Mouse (Mus musculus) forebrain, embryonic 15.5 days (tissue): ENCODE measurements around the gene Crat. TPM values are rescaled to one million over a fixed set of nuclear protein-coding genes. Genes with fewer than 3 reads are reported as not detected.
A peak's percentile ranks its signal among the peaks of the same experiment; 100 is the strongest.

Experiments
- ATAC-seq: fragments of 200-750 bp; cut with Nextera tagmentation; replicated peaks from 2 replicates; pipeline ENCODE4 v1.8.0; 2017; ENCODE audit warnings: mild to moderate bottlenecking, moderate TSS enrichment, moderate library complexity
- H3K27ac ChIP-seq: fragments of 300-500 bp; sonication (generic); replicated peaks from 2 replicates; pipeline ENCODE4 v1.5.1; 2015; ENCODE audit warnings: mild to moderate bottlenecking, inconsistent platforms
- H3K27me3 ChIP-seq: fragments of 300-500 bp; sonication (generic); 2 replicates; pipeline ENCODE4 v1.6.1; 2015; ENCODE audit warnings: inconsistent platforms
- H3K36me3 ChIP-seq: fragments of 300-500 bp; sonication (generic); 2 replicates; pipeline ENCODE4 v1.6.1; 2015; ENCODE audit warnings: mild to moderate bottlenecking, inconsistent platforms
- H3K4me1 ChIP-seq: fragments of 300-500 bp; sonication (generic); 2 replicates; pipeline ENCODE4 v1.6.1; 2015; ENCODE audit warnings: inconsistent platforms
- H3K4me2 ChIP-seq: fragments of 300-500 bp; sonication (generic); replicated peaks from 2 replicates; pipeline ENCODE4 v1.6.1; 2015; ENCODE audit warnings: mild to moderate bottlenecking, inconsistent platforms
- H3K4me3 ChIP-seq: fragments of 300-500 bp; sonication (generic); 2 replicates; pipeline ENCODE4 v1.5.1; 2015; ENCODE audit warnings: mild to moderate bottlenecking, inconsistent platforms
- H3K9ac ChIP-seq: fragments of 300-500 bp; sonication (generic); replicated peaks from 2 replicates; pipeline ENCODE4 v1.6.1; 2015; ENCODE audit warnings: mild to moderate bottlenecking, inconsistent platforms
- H3K9me3 ChIP-seq: fragments of 300-500 bp; sonication (generic); 2 replicates; pipeline ENCODE4 v1.6.1; 2016; ENCODE audit warnings: inconsistent platforms
- WGBS: fragments of 180-500 bp; shearing (Covaris S2); methylation state at CpG from one replicate; pipeline ENCODE4 v1.1.7; 2015; ENCODE audit warnings: mixed read lengths; 5-methylcytosine and 5-hydroxymethylcytosine counted together
- microRNA-seq: library from miRNA; unstranded; fragments of <30 nt; microRNA quantifications from one replicate; pipeline ENCODE4, GENCODE M21; 2016
- polyA plus RNA-seq: library from polyadenylated mRNA; unstranded; fragments of >200 nt; fragmentation: Nextera tagmentation; extraction: Ambion mirVana; gene quantifications from 2 replicates; pipeline ENCODE4 v1.2.1, GENCODE M21; 2015

The Crat gene
- polyA plus RNA-seq, 1 experiment from 2014 or later = 22.6 TPM

- Histone ChIP-seq H3K9ac (peak overlapping the region; percentile 89), H3K4me3 (peak overlapping the region; percentile 81), H3K4me2 (peak overlapping the region; percentile 91), H3K27me3 (no peaks in the 10 kb centered on the region), H3K9me3 (no peaks in the 10 kb centered on the region), H3K36me3 (peaks cover 3% of the 10 kb centered on the region; the same call in 1 of the 2 replicates), H3K4me1 (peaks cover 19% of the 10 kb centered on the region), H3K27ac (0 out of 2 replicates have a peak overlapping the region, but pooled peaks have one; percentile 79)
- 57% methylated on average over 8 of the region's 8 CpGs for WGBS
- ATAC-seq = no peak
Measured at GRCm38 (mm10) chr2:30357552-30358510, 57.8 kb downstream of the Crat start.

- Histone ChIP-seq H3K4me2 (no peak overlapping the region), H3K4me1 (peaks cover 19% of the 10 kb centered on the region), H3K27me3 (no peaks in the 10 kb centered on the region), H3K9me3 (no peaks in the 10 kb centered on the region), H3K27ac (no peak overlapping the region), H3K36me3 (peaks cover 5% of the 10 kb centered on the region; the same call in 1 of the 2 replicates), H3K9ac (no peak overlapping the region), H3K4me3 (no peak overlapping the region)
- ATAC-seq = no peak
- 72% methylated on average over 9 of the region's 9 CpGs for whole genome bisulfite sequencing
Measured at GRCm38 (mm10) chr2:30356906-30357305, 58.7 kb downstream of the Crat start.

- WGBS = 53% methylated on average over 4 of the region's 4 CpGs
- H3K27ac ChIP-seq = no peak overlapping the region
- no peaks in the 10 kb centered on the region for H3K9me3 ChIP-seq
- no peak overlapping the region for H3K9ac ChIP-seq
- peaks cover 5% of the 10 kb centered on the region; the same call in 1 of the 2 replicates for H3K36me3 ChIP-seq
- H3K4me3 ChIP-seq = no peak overlapping the region
- no peak for ATAC-seq
- no peak overlapping the region for H3K4me2 ChIP-seq
- H3K27me3 ChIP-seq = no peaks in the 10 kb centered on the region
- H3K4me1 ChIP-seq = peaks cover 19% of the 10 kb centered on the region
Measured at GRCm38 (mm10) chr2:30356266-30356665, 59.3 kb downstream of the Crat start.

- Histone ChIP-seq H3K36me3 (peaks cover 5% of the 10 kb centered on the region; the same call in 1 of the 2 replicates), H3K4me2 (no peak overlapping the region), H3K27me3 (no peaks in the 10 kb centered on the region), H3K9ac (no peak overlapping the region), H3K4me1 (peaks cover 19% of the 10 kb centered on the region), H3K9me3 (no peaks in the 10 kb centered on the region), H3K4me3 (no peak overlapping the region), H3K27ac (no peak overlapping the region)
- 56% methylated on average over 4 of the region's 4 CpGs for WGBS
- ATAC-seq = no peak
Measured at GRCm38 (mm10) chr2:30355861-30356260, 59.8 kb downstream of the Crat start.

- H3K9me3 ChIP-seq = no peaks in the 10 kb centered on the region
- WGBS = 85% methylated on average over 2 of the region's 2 CpGs
- H3K36me3 ChIP-seq = peaks cover 36% of the 10 kb centered on the region
- no peak overlapping the region for H3K27ac ChIP-seq
- no peaks in the 10 kb centered on the region for H3K4me1 ChIP-seq
- no peaks in the 10 kb centered on the region for H3K27me3 ChIP-seq
- ATAC-seq = no peak
- H3K4me2 ChIP-seq = no peak overlapping the region
- no peak overlapping the region for H3K4me3 ChIP-seq
- H3K9ac ChIP-seq = no peak overlapping the region
Measured at GRCm38 (mm10) chr2:30351149-30351548, 64.5 kb downstream of the Crat start.

Small RNAs within 50 kb of the gene (microRNA-seq; reads per million reads assigned to microRNA genes)
- gene Gm47292 = not detected

Other genes starting within 250 kb of the Crat start
- 13.6 and 14.7 TPM in 2 replicates for gene Endog, start 244.3 kb downstream of the Crat start, polyA plus RNA-seq
- gene Spout1, start 237.4 kb downstream of the Crat start, polyA plus RNA-seq = 62.4 and 63.3 TPM in 2 replicates
- 14.3 and 15.7 TPM in 2 replicates for gene Kyat1, start 210.0 kb downstream of the Crat start, polyA plus RNA-seq
- gene Lrrc8a, start 178.1 kb downstream of the Crat start, polyA plus RNA-seq = 57.6 and 58.2 TPM in 2 replicates
- gene Gm28035, start 175.2 kb downstream of the Crat start, polyA plus RNA-seq = 0.64 and 0.70 TPM in 2 replicates
- gene Phyhd1, start 149.6 kb downstream of the Crat start, polyA plus RNA-seq = 7.9 and 8.5 TPM in 2 replicates
- not detected in 2 replicates for gene Gm28038, start 134.8 kb downstream of the Crat start, polyA plus RNA-seq
- 31.4 and 34.1 TPM in 2 replicates for gene Dolk, start 129.5 kb downstream of the Crat start, polyA plus RNA-seq
- 22.0 and 23.5 TPM in 2 replicates for gene Nup188, start 129.4 kb downstream of the Crat start, polyA plus RNA-seq
- gene Sh3glb2, start 56.5 kb downstream of the Crat start, polyA plus RNA-seq = 160 and 165 TPM in 2 replicates
- gene Miga2, start 51.6 kb downstream of the Crat start, polyA plus RNA-seq = 27.2 and 27.6 TPM in 2 replicates
- 60.0 and 60.3 TPM in 2 replicates for gene Dolpp1, start 23.6 kb downstream of the Crat start, polyA plus RNA-seq
- 146 and 152 TPM in 2 replicates for gene Ptpa, start 226 bp upstream of the Crat start, polyA plus RNA-seq
- gene Ier5l, start 58.4 kb upstream of the Crat start, polyA plus RNA-seq = 2.0 and 2.5 TPM in 2 replicates
- gene Cstad, start 179.2 kb upstream of the Crat start, polyA plus RNA-seq = 0.63 and 1.4 TPM in 2 replicates